Mouse (Mus musculus): Measurements from ENCODE around the gene 4930548H24Rik. TPM values are rescaled to one million over a fixed set of nuclear protein-coding genes. Genes with fewer than 3 reads are reported as not detected.
"Not testable (repeated sequence)": the region's sequence is repeated elsewhere in the genome, so short reads cannot be mapped to it uniquely, and the experiment has no call there.

Gene 4930548H24Rik
- polyA plus RNA-seq, 1 experiment from 2014 or later: not detected

GRCm38 (mm10) chr5:31489116-31489769 lies 3.7 kb downstream of the 4930548H24Rik start:
- POLR2A ChIA-PET: no interaction called here
- DNase-seq (ENCODE audit: low read depth, low spot score) (no peak), ATAC-seq (no peak)
- CTCF ChIA-PET: no interaction called here
- peaks cover 17% of the 10 kb centered on the region for H3K27me3 ChIP-seq
- in situ Hi-C loops (cut with MboI; ENCODE audit: low pct_unique_long_range_greater_than_20kb): no loop called here
- TF ChIP-seq CTCF (IDR thresholded peaks at IDR 0.05): no peak

- TF ChIP-seq CTCF (IDR thresholded peaks at IDR 0.05): no peak
- POLR2A ChIA-PET: no interaction called here
- in situ Hi-C loops (cut with MboI; ENCODE audit: low pct_unique_long_range_greater_than_20kb): no loop called here
- ATAC-seq (no peak), DNase-seq (ENCODE audit: low read depth, low spot score) (no peak)
- H3K27me3 ChIP-seq: peaks cover 17% of the 10 kb centered on the region
- CTCF ChIA-PET: interaction anchor here (1.6 kb wide), 1 partner anchor 13 kb away, joined by 4 read pairs; no protein-coding TSS in a partner anchor
Measured at GRCm38 (mm10) chr5:31492031-31492430, 6.5 kb downstream of the 4930548H24Rik start.

GRCm38 (mm10) chr5:31494513-31495297 lies 9.2 kb downstream of the 4930548H24Rik start, which contains the start of gene Gpn1:
Gpn1 (plus strand) TSS chr5:31494741.
- H3K27me3 ChIP-seq: peaks cover 13% of the 10 kb centered on the region
- peak; percentile 70 for DNase-seq (ENCODE audit: low read depth, low spot score)
- CTCF ChIA-PET: no interaction called here
- in situ Hi-C loops (cut with MboI; ENCODE audit: low pct_unique_long_range_greater_than_20kb): no loop called here
- no peak for TF ChIP-seq CTCF (IDR thresholded peaks at IDR 0.05)
- POLR2A ChIA-PET: no interaction called here
- ATAC-seq: peak; percentile 99

- ATAC-seq (no peak), DNase-seq (ENCODE audit: low read depth, low spot score) (no peak)
- in situ Hi-C loops (cut with MboI; ENCODE audit: low pct_unique_long_range_greater_than_20kb): no loop called here
- no peak for TF ChIP-seq CTCF (IDR thresholded peaks at IDR 0.05)
- H3K27me3 ChIP-seq: no peaks in the 10 kb centered on the region
- ChIA-PET CTCF (no interaction called here), POLR2A (no interaction called here)
Measured at GRCm38 (mm10) chr5:31504843-31505242, 19.3 kb downstream of the 4930548H24Rik start.

- DNase-seq (ENCODE audit: low read depth, low spot score) (no peak), ATAC-seq (no peak)
- no peaks in the 10 kb centered on the region for H3K27me3 ChIP-seq
- CTCF ChIA-PET: interaction anchor here (0.8 to 1.5 kb wide), 3 partner anchors 9 to 15 kb away, joined by 3 to 5 read pairs (median 3); partner anchors contain the start of gene Slc4a1ap
- POLR2A ChIA-PET: interaction anchor here (1.5 kb wide), 1 partner anchor 14 kb away, joined by 4 read pairs; the partner anchor contains the start of gene Slc4a1ap
- in situ Hi-C loops (cut with MboI; ENCODE audit: low pct_unique_long_range_greater_than_20kb): no loop called here
- no peak for TF ChIP-seq CTCF (IDR thresholded peaks at IDR 0.05)
Measured at GRCm38 (mm10) chr5:31512481-31512880, 26.9 kb downstream of the 4930548H24Rik start.

- DNase-seq (ENCODE audit: low read depth, low spot score): no peak
- in situ Hi-C loops (cut with MboI; ENCODE audit: low pct_unique_long_range_greater_than_20kb): no loop called here
- no peak for ATAC-seq
- no peaks in the 10 kb centered on the region for H3K27me3 ChIP-seq
- POLR2A ChIA-PET: no interaction called here
- CTCF ChIA-PET: interaction anchor here (1.5 kb wide), 1 partner anchor 8 kb away, joined by 5 read pairs; no protein-coding TSS in a partner anchor
- no peak for TF ChIP-seq CTCF (IDR thresholded peaks at IDR 0.05)
Measured at GRCm38 (mm10) chr5:31520556-31520955, 35.0 kb downstream of the 4930548H24Rik start.

- CTCF ChIA-PET: interaction anchor here (1.1 kb wide), 1 partner anchor 15 kb away, joined by 3 read pairs; no protein-coding TSS in a partner anchor
- in situ Hi-C loops (cut with MboI; ENCODE audit: low pct_unique_long_range_greater_than_20kb): no loop called here
- H3K27me3 ChIP-seq: no peaks in the 10 kb centered on the region
- no peak for TF ChIP-seq CTCF (IDR thresholded peaks at IDR 0.05)
- POLR2A ChIA-PET: interaction anchor here (1.5 to 1.7 kb wide), 2 partner anchors 15 to 106 kb away, joined by 3 to 4 read pairs; no protein-coding TSS in a partner anchor
- DNase-seq (ENCODE audit: low read depth, low spot score) (peak; percentile 82), ATAC-seq (peak; percentile 41)
Measured at GRCm38 (mm10) chr5:31526354-31527116, 41.0 kb downstream of the 4930548H24Rik start, which contains the start of gene Slc4a1ap. Slc4a1ap (plus strand) TSS chr5:31526995.

- no peak for TF ChIP-seq CTCF (IDR thresholded peaks at IDR 0.05)
- ATAC-seq (peak; percentile 20), DNase-seq (ENCODE audit: low read depth, low spot score) (no peak)
- in situ Hi-C loops (cut with MboI; ENCODE audit: low pct_unique_long_range_greater_than_20kb): no loop called here
- ChIA-PET CTCF (interaction anchor here (1.1 kb wide), 1 partner anchor 15 kb away, joined by 3 read pairs; no protein-coding TSS in a partner anchor), POLR2A (interaction anchor here (1.7 kb wide), 1 partner anchor 16 kb away, joined by 4 read pairs; no protein-coding TSS in a partner anchor)
- H3K27me3 ChIP-seq: no peaks in the 10 kb centered on the region
Measured at GRCm38 (mm10) chr5:31527117-31527680, 41.7 kb downstream of the 4930548H24Rik start.

- CTCF ChIA-PET; ATAC-seq; H3K27me3 ChIP-seq; in situ Hi-C loops (cut with MboI; ENCODE audit: low pct_unique_long_range_greater_than_20kb); POLR2A ChIA-PET; DNase-seq (ENCODE audit: low read depth, low spot score): not testable (repeated sequence)
Measured at GRCm38 (mm10) chr5:31527707-31528106, 42.2 kb downstream of the 4930548H24Rik start, which contains the start of gene Supt7l. Supt7l (minus strand) TSS chr5:31527807.

- DNase-seq (ENCODE audit: low read depth, low spot score): no peak
- TF ChIP-seq CTCF (IDR thresholded peaks at IDR 0.05): no peak
- H3K27me3 ChIP-seq: no peaks in the 10 kb centered on the region
- no peak for ATAC-seq
- ChIA-PET CTCF (interaction anchor here (0.8 to 1.5 kb wide), 2 partner anchors 12 to 32 kb away, joined by 3 to 4 read pairs; no protein-coding TSS in a partner anchor), POLR2A (interaction anchor here (0.5 kb wide), 1 partner anchor 286 kb away, joined by 5 read pairs; no protein-coding TSS in a partner anchor)
- in situ Hi-C loops (cut with MboI; ENCODE audit: low pct_unique_long_range_greater_than_20kb): no loop called here
Measured at GRCm38 (mm10) chr5:31528560-31528959, 43.0 kb downstream of the 4930548H24Rik start.
